Mouse (Mus musculus) C3H10T1/2 (cell line): ENCODE data around the gene Nckap1. TPM values are rescaled to one million over a fixed set of nuclear protein-coding genes. Genes with fewer than 3 reads are reported as not detected.

Source experiments
- polyA plus RNA-seq, 2 experiments: library from polyadenylated mRNA; unstranded; fragments of >200 nt; fragmentation: generic; extraction: Trizol; gene quantifications; one replicate each; pipeline ENCODE4 v1.2.1; 2012; ENCODE audit warnings: missing spikeins in 2 of 2

The Nckap1 gene
- 10 to 100 TPM in 1 of 2 experiments, 1 to 10 TPM in 1; 2.2 to 23.6 TPM for polyA plus RNA-seq

GRCm38 (mm10) chr2:80581043-80581711 is at the start of gene Nckap1:
TSS of gene Nckap1 (minus strand) at chr2:80581380.

GRCm38 (mm10) chr2:80616854-80617737 is 35.9 kb upstream of the Nckap1 start, which contains the start of the genes Dusp19 and Nup35:
TSS of gene Dusp19 (plus strand) at chr2:80617045.
TSS of gene Nup35 (plus strand) at chr2:80617236.

Other genes starting within 250 kb of the Nckap1 start
- gene Frzb, start 133.8 kb downstream of the Nckap1 start, polyA plus RNA-seq, result under 1 TPM in 1 of 2 experiments, not detected in 1; 0.01 TPM
- 1 to 10 TPM; 4.9 to 8.1 TPM for gene Dusp19, start 35.7 kb upstream of the Nckap1 start, polyA plus RNA-seq
- 10 to 100 TPM in 1 of 2 experiments, 1 to 10 TPM in 1; 9.8 to 15.3 TPM for gene Nup35, start 35.9 kb upstream of the Nckap1 start, polyA plus RNA-seq